Mouse (Mus musculus): ENCODE results near the gene Dpp6. TPM values are rescaled to one million over a fixed set of nuclear protein-coding genes. Genes with fewer than 3 reads are reported as not detected.

The Dpp6 gene
- total RNA-seq, 2 experiments from 2014 or later: 0.10 to 0.11 TPM

- DNase-seq: no peak
Observed at GRCm38 (mm10) chr5:26969941-26970590, 153.1 kb downstream of the Dpp6 start.

GRCm38 (mm10) chr5:26973166-26973565, 156.2 kb downstream of the Dpp6 start:
- DNase-seq: no peak

- no peak for DNase-seq
Observed at GRCm38 (mm10) chr5:26979348-26979747, 162.3 kb downstream of the Dpp6 start.

- no peak for DNase-seq
Observed at GRCm38 (mm10) chr5:26979755-26980154, 162.8 kb downstream of the Dpp6 start.

GRCm38 (mm10) chr5:26985114-26985513, 168.1 kb downstream of the Dpp6 start:
- DNase-seq: no peak

GRCm38 (mm10) chr5:26991587-26991986, 174.6 kb downstream of the Dpp6 start:
- no peak for DNase-seq

GRCm38 (mm10) chr5:27003537-27003936, 186.5 kb downstream of the Dpp6 start:
- no peak for DNase-seq

- no peak for DNase-seq
Observed at GRCm38 (mm10) chr5:27009157-27009556, 192.2 kb downstream of the Dpp6 start.

GRCm38 (mm10) chr5:27010582-27010981, 193.6 kb downstream of the Dpp6 start:
- DNase-seq: no peak

- no peak for DNase-seq
Observed at GRCm38 (mm10) chr5:27018314-27018956, 201.4 kb downstream of the Dpp6 start.

GRCm38 (mm10) chr5:27028611-27029010, 211.6 kb downstream of the Dpp6 start:
- no peak for DNase-seq

GRCm38 (mm10) chr5:27029784-27030183, 212.8 kb downstream of the Dpp6 start:
- no peak for DNase-seq

- DNase-seq: no peak
Observed at GRCm38 (mm10) chr5:27034858-27035257, 217.9 kb downstream of the Dpp6 start.

GRCm38 (mm10) chr5:27035291-27035690, 218.3 kb downstream of the Dpp6 start:
- no peak for DNase-seq

- no peak for DNase-seq
Observed at GRCm38 (mm10) chr5:27035891-27036290, 218.9 kb downstream of the Dpp6 start.

- no peak for DNase-seq
Observed at GRCm38 (mm10) chr5:27037796-27038195, 220.8 kb downstream of the Dpp6 start.

- DNase-seq: peak; percentile 8
Observed at GRCm38 (mm10) chr5:27048167-27048566, 231.2 kb downstream of the Dpp6 start.

- no peak for DNase-seq
Observed at GRCm38 (mm10) chr5:27048926-27049325, 231.9 kb downstream of the Dpp6 start.

- no peak for DNase-seq
Observed at GRCm38 (mm10) chr5:27049341-27050091, 232.5 kb downstream of the Dpp6 start.

- DNase-seq: no peak
Observed at GRCm38 (mm10) chr5:27051250-27051649, 234.2 kb downstream of the Dpp6 start.

- DNase-seq: peak; percentile 45
Observed at GRCm38 (mm10) chr5:27052441-27052840, 235.4 kb downstream of the Dpp6 start.

- DNase-seq: no peak
Observed at GRCm38 (mm10) chr5:27056436-27056835, 239.4 kb downstream of the Dpp6 start.

- no peak for DNase-seq
Observed at GRCm38 (mm10) chr5:27060114-27060513, 243.1 kb downstream of the Dpp6 start.

GRCm38 (mm10) chr5:27063871-27064270, 246.9 kb downstream of the Dpp6 start:
- DNase-seq: no peak
